Mouse (Mus musculus): ENCODE measurements at regions not wholly inside any gene's neighbourhood (a gene's known extent, or its start where the extent isn't known, plus 50 kb on each side); places are given as distances from the start of the nearest gene placed in this dataset.

DNA sequence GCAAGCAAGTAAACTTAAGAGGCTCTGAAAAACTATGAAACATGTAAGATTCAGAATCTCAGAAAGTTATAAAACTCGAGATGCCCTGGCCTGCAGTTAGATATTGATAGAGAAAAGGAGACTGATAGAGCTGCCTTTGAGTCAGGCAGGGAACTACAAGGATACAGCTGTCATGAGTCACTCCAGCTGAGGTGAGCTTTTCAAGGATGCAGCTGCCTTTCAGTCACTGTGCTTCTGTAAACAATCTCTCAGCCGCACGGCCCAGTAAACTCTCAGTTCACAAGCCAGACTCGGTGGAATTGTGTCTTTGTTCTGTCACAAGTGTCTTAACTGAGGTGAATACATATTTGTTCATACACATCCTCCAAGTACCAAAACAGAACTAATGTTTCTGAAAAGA, 334.9 kb upstream of the Rsrc1 start:
- no peak for DNase-seq

DNA sequence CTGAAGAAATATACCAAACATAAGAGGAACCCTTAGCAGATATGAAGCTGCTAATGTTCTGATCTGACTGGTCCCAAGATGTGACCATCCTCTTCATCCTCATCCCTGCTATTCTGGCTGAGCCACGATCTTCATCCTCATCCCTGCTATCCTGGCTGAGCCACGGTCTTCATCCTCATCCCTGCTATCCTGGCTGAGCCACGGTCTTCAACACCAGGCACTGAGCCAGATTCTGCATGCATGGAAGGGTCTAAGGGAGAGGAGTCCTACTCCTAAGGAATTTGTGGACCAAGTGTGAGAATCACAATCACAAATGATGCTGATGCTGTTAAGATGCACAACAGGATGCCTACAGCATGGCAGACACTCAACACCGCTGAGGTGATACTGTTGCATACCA, 331.9 kb upstream of the Rsrc1 start:
- no peak for DNase-seq

DNA sequence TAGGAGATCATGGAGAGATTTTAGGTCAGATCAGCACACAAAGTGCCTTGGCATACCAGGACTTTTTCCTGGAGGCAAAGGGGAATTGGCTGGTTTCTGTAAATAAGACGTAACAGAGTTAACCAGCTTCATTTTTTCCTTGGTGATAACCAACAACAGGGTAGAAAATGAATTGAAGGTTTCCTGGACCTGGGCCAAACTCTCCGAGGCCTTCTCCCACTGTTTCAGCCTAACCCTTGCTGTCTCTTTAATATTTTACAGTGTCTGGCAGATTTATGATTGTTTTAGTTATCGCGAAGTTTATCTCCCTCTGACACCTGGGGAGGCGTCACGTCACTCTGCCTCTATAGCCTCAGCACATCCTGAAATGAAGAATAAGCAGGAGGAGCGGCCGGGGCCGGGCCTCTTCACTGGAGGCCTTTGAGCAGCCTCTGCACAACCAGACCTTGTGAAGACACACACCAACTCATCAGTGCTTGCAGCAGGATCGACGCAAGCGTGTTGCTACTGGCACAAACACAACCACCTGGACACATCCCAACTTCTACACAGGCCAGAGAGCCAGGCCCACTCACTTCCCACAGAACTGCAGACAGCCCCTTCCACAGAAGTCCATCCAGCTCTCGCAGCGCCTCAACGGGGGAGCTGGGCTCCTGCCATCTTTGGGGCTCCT, 331.0 kb upstream of the Rsrc1 start:
- peak; percentile 30 for DNase-seq

GRCm38 (mm10) chr3:66650749-66651472, 330.3 kb upstream of the Rsrc1 start:
- DNase-seq, result no peak

DNA sequence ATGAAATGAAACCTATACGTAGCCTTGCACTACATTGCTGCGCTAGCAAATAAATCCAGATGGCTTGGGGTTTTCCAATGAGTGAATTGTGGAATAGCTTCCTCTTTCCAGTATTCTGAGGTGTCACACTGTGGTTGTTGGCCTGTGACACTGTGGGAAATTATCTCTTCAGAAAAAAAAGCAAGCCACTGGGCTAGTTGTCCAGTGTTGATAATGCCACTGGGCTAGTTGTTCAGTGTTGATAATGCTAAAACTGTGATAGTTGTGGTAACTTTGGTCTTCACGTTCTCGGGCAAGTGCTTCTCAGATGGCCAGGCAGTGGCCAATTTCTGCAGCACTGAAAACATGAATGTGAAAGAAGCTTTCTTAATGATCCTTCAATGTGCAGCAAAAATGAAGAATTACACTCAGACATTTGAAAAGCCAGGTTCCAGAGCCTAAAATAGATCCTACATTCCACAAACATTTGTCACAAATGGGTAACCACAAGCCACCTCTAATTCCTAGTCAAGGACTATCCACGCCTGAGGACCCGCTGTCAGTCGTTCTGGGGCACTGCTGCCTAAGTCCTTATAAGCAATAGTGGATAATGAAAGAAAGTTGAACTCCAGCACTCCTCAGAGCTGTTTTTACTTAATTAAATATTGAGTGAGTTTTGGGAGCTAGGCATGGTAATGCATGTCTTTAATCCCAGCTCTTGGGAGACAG, 328.9 kb upstream of the Rsrc1 start:
- no peak for DNase-seq

GRCm38 (mm10) chr3:66653961-66654360, 327.2 kb upstream of the Rsrc1 start:
- no peak for DNase-seq

DNA sequence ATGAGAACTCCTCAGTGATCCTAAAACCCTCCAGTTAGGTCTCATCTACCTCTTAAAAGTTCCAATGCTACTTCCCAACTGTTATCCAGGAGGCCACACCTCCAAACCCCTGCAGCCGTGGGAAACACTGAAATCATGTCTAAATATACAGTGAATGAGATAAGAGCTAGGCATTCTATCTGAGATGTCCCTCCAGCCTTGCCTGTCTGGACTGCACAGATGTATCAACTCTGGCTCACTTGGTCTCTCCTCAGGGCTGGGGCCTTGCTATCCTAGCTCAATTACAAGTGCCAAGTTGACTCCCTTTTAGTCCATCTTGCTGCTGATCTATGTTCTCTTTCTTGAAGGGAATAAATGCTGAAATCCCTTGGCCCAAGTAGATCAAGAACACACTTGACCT, 326.3 kb upstream of the Rsrc1 start:
- no peak for DNase-seq

DNA sequence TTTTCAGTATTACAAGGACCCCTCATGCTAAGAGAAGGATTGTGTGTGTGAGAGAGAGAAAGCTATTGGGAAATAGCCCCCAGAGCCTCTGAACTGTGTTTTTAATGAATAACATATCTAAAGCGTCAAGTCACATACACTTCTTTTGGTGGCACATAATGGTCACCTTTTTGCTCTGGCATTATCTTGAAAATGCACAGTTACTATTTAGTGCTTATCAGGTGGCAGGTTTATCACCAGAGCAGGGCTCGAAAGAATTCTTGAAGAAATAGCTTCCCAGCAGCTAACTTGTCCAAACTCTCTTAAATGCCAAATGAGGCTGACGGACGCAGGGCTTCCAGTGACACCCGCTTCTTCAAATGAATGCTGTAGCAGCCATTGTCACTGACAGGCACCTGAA, 324.7 kb upstream of the Rsrc1 start:
- no peak for DNase-seq

GRCm38 (mm10) chr3:66660555-66660954, 320.6 kb upstream of the Rsrc1 start:
- DNase-seq, result no peak

DNA sequence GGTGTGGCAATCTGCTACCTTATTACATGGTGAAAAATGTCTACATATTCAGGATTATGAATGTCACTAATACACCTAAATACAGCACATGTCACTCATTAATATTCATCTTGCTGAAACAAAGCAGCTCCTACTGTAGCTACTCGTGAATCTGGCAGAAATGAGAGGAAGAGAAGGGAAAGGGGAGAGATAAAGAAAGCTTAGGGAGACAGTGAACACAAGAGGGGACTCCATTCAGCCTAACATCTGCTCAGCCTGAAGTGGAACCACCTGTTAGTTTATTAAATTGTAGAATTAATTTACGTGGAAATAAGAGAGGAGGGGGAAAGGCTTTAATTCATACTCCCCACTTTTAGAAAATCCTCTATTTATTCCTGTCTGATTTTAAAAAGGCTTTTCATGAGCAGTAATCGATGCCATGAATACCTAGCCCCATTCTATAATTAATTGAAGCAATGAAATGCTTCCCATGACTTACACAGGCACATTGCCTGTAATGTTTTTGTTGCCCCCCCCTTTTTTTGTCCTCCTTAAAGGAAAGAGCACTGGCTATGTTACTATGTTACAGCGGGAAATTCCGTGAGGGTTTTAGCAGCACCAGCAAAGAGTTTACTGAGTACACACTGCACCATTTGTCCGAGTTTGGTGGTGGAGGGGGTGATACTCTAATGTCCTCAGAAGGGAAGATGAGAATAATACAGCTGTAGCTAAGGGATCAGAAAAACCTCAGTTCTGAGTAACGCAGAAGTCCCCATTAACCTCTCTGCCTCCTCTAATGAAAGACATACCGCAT, 319.2 kb upstream of the Rsrc1 start:
- DNase-seq, result no peak

- no peak for DNase-seq
Observed at GRCm38 (mm10) chr3:66683589-66684286, 297.5 kb upstream of the Rsrc1 start.

DNA sequence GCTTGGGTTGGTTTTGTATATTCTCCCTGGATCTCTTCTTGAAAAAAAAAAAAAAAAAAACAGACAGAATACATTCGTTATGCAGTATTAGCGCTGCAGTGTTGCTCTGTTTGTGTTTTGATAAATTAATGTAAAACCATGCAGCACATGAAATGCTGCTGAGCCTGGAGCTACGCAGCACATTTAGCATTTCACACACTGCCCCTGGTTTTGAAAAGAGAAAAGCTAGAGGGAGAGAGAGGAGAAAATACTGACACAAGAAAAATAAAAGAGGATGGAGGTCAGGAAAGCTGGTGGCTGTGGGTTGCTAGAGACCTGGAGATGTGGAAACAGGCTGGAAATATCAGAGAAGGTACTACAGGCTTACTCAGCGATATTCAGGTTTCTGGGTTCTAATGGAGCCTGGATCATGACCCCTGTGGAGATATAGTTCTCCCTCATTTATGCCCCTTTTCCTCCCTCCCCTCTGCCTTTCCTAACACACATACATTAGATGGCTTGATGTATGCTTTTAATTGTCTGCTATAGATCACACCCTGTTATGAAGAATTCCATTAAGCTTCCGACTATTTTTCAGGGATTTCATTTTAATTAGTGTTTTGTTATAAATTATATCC, 296.8 kb upstream of the Rsrc1 start:
- no peak for DNase-seq

GRCm38 (mm10) chr3:66685136-66685535, 296.1 kb upstream of the Rsrc1 start:
- no peak for DNase-seq

DNA sequence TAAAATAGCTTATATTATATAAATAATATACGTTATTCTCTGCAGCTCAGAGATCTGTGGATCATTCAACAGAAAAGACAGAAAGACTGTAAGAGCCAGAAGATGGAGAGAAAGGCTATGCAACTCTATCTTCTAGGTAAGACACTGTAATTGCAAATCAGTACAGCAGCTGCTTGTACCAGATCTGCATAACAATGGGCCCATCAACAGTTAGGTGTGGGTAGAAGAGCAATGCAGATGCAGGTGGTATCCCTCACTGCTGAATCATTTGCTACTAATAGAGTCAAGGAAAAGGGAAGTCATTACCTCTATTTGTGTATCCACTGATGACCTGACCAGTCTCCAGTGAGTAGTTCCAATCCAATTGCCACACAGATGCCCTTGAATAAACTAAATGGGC, 294.1 kb upstream of the Rsrc1 start:
- no peak for DNase-seq

GRCm38 (mm10) chr3:66690906-66691522, 290.2 kb upstream of the Rsrc1 start:
- DNase-seq, result no peak

DNA sequence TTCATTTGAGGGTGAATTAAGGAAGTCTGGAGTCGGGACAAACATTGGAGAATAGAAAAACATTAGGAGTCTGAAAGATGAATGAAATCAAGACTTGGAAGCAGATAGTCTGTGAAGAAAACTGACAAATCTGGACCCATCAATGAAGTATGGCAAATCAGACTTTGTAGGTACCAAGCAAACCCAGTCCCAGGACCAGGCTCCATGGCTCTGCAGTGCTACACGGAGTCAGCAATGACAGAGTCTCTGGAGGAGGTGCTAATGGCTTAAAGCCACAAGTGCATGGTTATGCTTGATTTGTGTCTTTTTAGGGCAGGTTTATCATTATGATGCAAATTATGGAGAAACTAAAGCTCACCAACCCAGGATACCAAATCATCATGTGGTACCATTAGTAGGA, 286.1 kb upstream of the Rsrc1 start:
- DNase-seq, result no peak

GRCm38 (mm10) chr3:66695661-66696253, 285.4 kb upstream of the Rsrc1 start:
- no peak for DNase-seq

GRCm38 (mm10) chr3:66698083-66698482, 283.1 kb upstream of the Rsrc1 start:
- DNase-seq, result no peak

DNA sequence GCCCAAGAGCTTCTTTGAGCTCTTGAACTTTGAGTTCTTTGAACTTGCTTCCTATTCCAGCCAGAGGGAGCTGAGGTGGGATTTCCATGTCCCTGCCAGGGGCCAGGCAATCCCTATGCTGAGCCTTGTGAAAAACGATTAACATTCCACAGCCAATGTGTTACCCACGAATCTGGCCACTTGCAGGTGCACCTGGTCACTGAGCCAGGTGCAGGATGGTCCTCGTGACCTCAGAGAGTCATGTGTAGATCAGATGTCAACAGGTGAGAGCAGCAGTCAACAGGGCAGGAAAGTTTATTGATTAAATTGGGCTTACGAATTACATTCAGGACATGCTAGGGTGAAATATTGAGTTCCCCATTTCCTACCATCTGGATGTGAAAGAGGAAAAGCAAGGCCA, 275.4 kb upstream of the Rsrc1 start:
- no peak for DNase-seq

GRCm38 (mm10) chr3:66735468-66735867, 245.7 kb upstream of the Rsrc1 start:
- DNase-seq, result no peak
